ENCODE assay signal across 8 mouse cellular contexts in genomic region chr11:121109986-121110385, GRCm38 (mm10). TPM values are rescaled to one million over a fixed set of nuclear protein-coding genes. Genes with fewer than 3 reads are reported as not detected.
DNase-seq lines count a peak whose midpoint lies in the region; ATAC-seq and TF ChIP-seq lines count a peak whose summit lies in the region.

No protein-coding gene starts in this region.

- no peak overlapping the region for H3K4me2 ChIP-seq in liver, embryonic 12.5 days
- H3K4me2 ChIP-seq in forebrain, embryonic 16.5 days (ENCODE audit: low read length): no peak overlapping the region
- no peak overlapping the region for H3K4me2 ChIP-seq in kidney, postnatal 0 days (ENCODE audit: low read length)

- H3K4me3 ChIP-seq in liver, adult 2 months (ENCODE audit: insufficient read depth, low read depth, low read length): no peak overlapping the region
- no peak overlapping the region for H3K4me3 ChIP-seq in liver, embryonic 12.5 days
- no peak overlapping the region for H3K4me3 ChIP-seq in forebrain, embryonic 16.5 days (replicated peaks; ENCODE audit: low read length)
- H3K4me3 ChIP-seq in kidney, postnatal 0 days (replicated peaks; ENCODE audit: low read depth, low read length): no peak overlapping the region

- TF ChIP-seq POLR2A in liver, adult 2 months (IDR thresholded peaks at IDR 0.05; ENCODE audit: extremely low read depth, insufficient read depth, low read length): no peak

- 5% methylated on average over 2 of the region's 2 CpGs for WGBS in liver, adult 2 months
- 22% methylated on average over 2 of the region's 2 CpGs for WGBS in liver, embryonic 12.5 days (ENCODE audit: insufficient replicate concordance)
- 7% methylated on average over 2 of the region's 2 CpGs for WGBS in forebrain, embryonic 16.5 days
- WGBS in kidney, postnatal 0 days: 16% methylated on average over 2 of the region's 2 CpGs

- DNase-seq in liver, adult 2 months (ENCODE audit: extremely low read depth, low read depth, low spot score): peak; percentile 41
- DNase-seq in adrenal gland, postnatal 36 days: peak; percentile 58 to 74
- DNase-seq in kidney, postnatal 0 days (ENCODE audit: low spot score): peak; percentile 26
- DNase-seq in retina, postnatal 7 days (ENCODE audit: low read depth, low spot score): peak; percentile 3
- no peak for DNase-seq in B cell, adult 2 months
- DNase-seq in gastrocnemius, adult 18-20 months (ENCODE audit: low spot score): no peak

- no peaks in the 10 kb centered on the region for H3K36me3 ChIP-seq in liver, adult 2 months (ENCODE audit: control insufficient read depth, insufficient read depth, low read length)
- H3K36me3 ChIP-seq in liver, embryonic 12.5 days: no peaks in the 10 kb centered on the region
- no peaks in the 10 kb centered on the region for H3K36me3 ChIP-seq in forebrain, embryonic 16.5 days (ENCODE audit: control insufficient read depth, insufficient read depth)
- H3K36me3 ChIP-seq in kidney, postnatal 0 days (ENCODE audit: insufficient read depth, low read length): no peaks in the 10 kb centered on the region

- ATAC-seq in liver, embryonic 12.5 days: no peak
- peak; percentile 86 for ATAC-seq in forebrain, embryonic 16.5 days
- no peak for ATAC-seq in kidney, postnatal 0 days (replicated peaks; ENCODE audit: low FRiP score, low read depth)

- H3K4me1 ChIP-seq in liver, adult 2 months (ENCODE audit: control insufficient read depth, insufficient read depth, low read length): peaks cover 2% of the 10 kb centered on the region; the same call in 1 of the 2 replicates
- H3K4me1 ChIP-seq in liver, embryonic 12.5 days: 0 out of 2 replicates have a peak, but pooled peaks cover 3% of the 10 kb centered on the region
- peaks cover 10% of the 10 kb centered on the region for H3K4me1 ChIP-seq in forebrain, embryonic 16.5 days (replicated peaks; ENCODE audit: control insufficient read depth, insufficient read depth, low read length)
- H3K4me1 ChIP-seq in kidney, postnatal 0 days (replicated peaks; ENCODE audit: insufficient read depth, low read length): peaks cover 4% of the 10 kb centered on the region; the same call in 1 of the 2 replicates

- no peaks in the 10 kb centered on the region for H3K9me3 ChIP-seq in liver, embryonic 12.5 days (replicated peaks)
- no peaks in the 10 kb centered on the region for H3K9me3 ChIP-seq in forebrain, embryonic 16.5 days (ENCODE audit: control insufficient read depth, low read length)
- no peaks in the 10 kb centered on the region for H3K9me3 ChIP-seq in kidney, postnatal 0 days (replicated peaks; ENCODE audit: low read length)

- no peak for TF ChIP-seq CTCF in liver, adult 2 months (IDR thresholded peaks at IDR 0.05; ENCODE audit: low read depth, low read length)
- TF ChIP-seq CTCF in kidney, postnatal 0 days (IDR thresholded peaks at IDR 0.05; ENCODE audit: low read depth): no peak

- no peaks in the 10 kb centered on the region for H3K27me3 ChIP-seq in liver, adult 2 months (ENCODE audit: control insufficient read depth, insufficient read depth, low read length)
- no peaks in the 10 kb centered on the region for H3K27me3 ChIP-seq in liver, embryonic 12.5 days (replicated peaks)
- no peaks in the 10 kb centered on the region for H3K27me3 ChIP-seq in forebrain, embryonic 16.5 days (replicated peaks; ENCODE audit: control insufficient read depth, insufficient read depth, low read length)
- H3K27me3 ChIP-seq in kidney, postnatal 0 days (ENCODE audit: insufficient read depth, low read length): no peaks in the 10 kb centered on the region

- no peak overlapping the region for H3K9ac ChIP-seq in liver, adult 2 months (ENCODE audit: low read depth, low read length)
- no peak overlapping the region for H3K9ac ChIP-seq in liver, embryonic 12.5 days
- no peak overlapping the region for H3K9ac ChIP-seq in forebrain, embryonic 16.5 days (replicated peaks; ENCODE audit: low read depth, low read length)
- H3K9ac ChIP-seq in kidney, postnatal 0 days (ENCODE audit: low read depth, low read length): no peak overlapping the region

- no peak overlapping the region for H3K27ac ChIP-seq in liver, adult 2 months (replicated peaks; ENCODE audit: insufficient read depth, low read depth, low read length)
- H3K27ac ChIP-seq in liver, embryonic 12.5 days: no peak overlapping the region
- H3K27ac ChIP-seq in forebrain, embryonic 16.5 days (ENCODE audit: low read length): no peak overlapping the region
- H3K27ac ChIP-seq in kidney, postnatal 0 days: no peak overlapping the region

- H3K79me2 ChIP-seq in liver, adult 2 months (ENCODE audit: control insufficient read depth, insufficient read depth, low read length): no peaks in the 10 kb centered on the region

RNA-seq across cellular contexts. Expression of gene Tex19.2, which starts 8.5 kb away (rescaled TPM):
- total RNA-seq in liver, adult 2 months (2014; rRNA removed): not detected in 2 replicates
- polyA plus RNA-seq in liver, adult 2 months (2012; rRNA removed): not detected in 2 replicates
- polyA plus RNA-seq in liver, embryonic 12.5 days (2016; fragmentation: Nextera tagmentation; extraction: Ambion mirVana): 0.17 and 0.20 TPM in 2 replicates
- not detected for total RNA-seq in adrenal gland, postnatal 36 days (2021)
- polyA plus RNA-seq in forebrain, embryonic 16.5 days (2015; fragmentation: Nextera tagmentation; extraction: Ambion mirVana): not detected in 2 replicates
- polyA plus RNA-seq in kidney, postnatal 0 days (2015; fragmentation: Nextera tagmentation; extraction: Ambion mirVana): 0.05 TPM in 1 of 2 replicates, not detected in the other
- not detected for total RNA-seq in gastrocnemius, adult 18-20 months (2021)

RNA-seq across cellular contexts. Expression of gene Sectm1a, which starts 29.0 kb away (rescaled TPM):
- 0.55 and 0.67 TPM in 2 replicates for total RNA-seq in liver, adult 2 months (2014; rRNA removed)
- polyA plus RNA-seq in liver, adult 2 months (2012; rRNA removed): 0.76 and 0.81 TPM in 2 replicates
- 0.37 and 0.43 TPM in 2 replicates for polyA plus RNA-seq in liver, embryonic 12.5 days (2016; fragmentation: Nextera tagmentation; extraction: Ambion mirVana)
- not detected for total RNA-seq in adrenal gland, postnatal 36 days (2021)
- polyA plus RNA-seq in forebrain, embryonic 16.5 days (2015; fragmentation: Nextera tagmentation; extraction: Ambion mirVana): not detected in 2 replicates
- 0.63 and 0.73 TPM in 2 replicates for polyA plus RNA-seq in kidney, postnatal 0 days (2015; fragmentation: Nextera tagmentation; extraction: Ambion mirVana)
- under 1 TPM in 1 of 2 experiments, not detected in 1; 0.17 TPM for total RNA-seq in gastrocnemius, adult 18-20 months (2021)

RNA-seq across cellular contexts. Expression of gene Tex19.1, which starts 36.0 kb away (rescaled TPM):
- total RNA-seq in liver, adult 2 months (2014; rRNA removed): not detected in 2 replicates
- not detected in 2 replicates for polyA plus RNA-seq in liver, adult 2 months (2012; rRNA removed)
- 0.31 and 0.44 TPM in 2 replicates for polyA plus RNA-seq in liver, embryonic 12.5 days (2016; fragmentation: Nextera tagmentation; extraction: Ambion mirVana)
- total RNA-seq in adrenal gland, postnatal 36 days (2021): not detected
- polyA plus RNA-seq in forebrain, embryonic 16.5 days (2015; fragmentation: Nextera tagmentation; extraction: Ambion mirVana): not detected in 2 replicates
- 0.13 TPM in 1 of 2 replicates, not detected in the other for polyA plus RNA-seq in kidney, postnatal 0 days (2015; fragmentation: Nextera tagmentation; extraction: Ambion mirVana)
- total RNA-seq in gastrocnemius, adult 18-20 months (2021): not detected

RNA-seq across cellular contexts. Expression of gene Sectm1b, which starts 46.6 kb away (rescaled TPM):
- total RNA-seq in liver, adult 2 months (2014; rRNA removed): not detected in 2 replicates
- polyA plus RNA-seq in liver, adult 2 months (2012; rRNA removed): 0.11 and 0.18 TPM in 2 replicates
- 0.14 TPM in 1 of 2 replicates, not detected in the other for polyA plus RNA-seq in liver, embryonic 12.5 days (2016; fragmentation: Nextera tagmentation; extraction: Ambion mirVana)
- not detected for total RNA-seq in adrenal gland, postnatal 36 days (2021)
- not detected in 2 replicates for polyA plus RNA-seq in forebrain, embryonic 16.5 days (2015; fragmentation: Nextera tagmentation; extraction: Ambion mirVana)
- 2.0 and 2.4 TPM in 2 replicates for polyA plus RNA-seq in kidney, postnatal 0 days (2015; fragmentation: Nextera tagmentation; extraction: Ambion mirVana)
- total RNA-seq in gastrocnemius, adult 18-20 months (2021): not detected

RNA-seq across cellular contexts. Expression of gene Uts2r, which starts 50.1 kb away (rescaled TPM):
- total RNA-seq in liver, adult 2 months (2014; rRNA removed): not detected in 2 replicates
- polyA plus RNA-seq in liver, adult 2 months (2012; rRNA removed): not detected in 2 replicates
- not detected in 2 replicates for polyA plus RNA-seq in liver, embryonic 12.5 days (2016; fragmentation: Nextera tagmentation; extraction: Ambion mirVana)
- total RNA-seq in adrenal gland, postnatal 36 days (2021): not detected
- polyA plus RNA-seq in forebrain, embryonic 16.5 days (2015; fragmentation: Nextera tagmentation; extraction: Ambion mirVana): 0.16 and 0.19 TPM in 2 replicates
- not detected in 2 replicates for polyA plus RNA-seq in kidney, postnatal 0 days (2015; fragmentation: Nextera tagmentation; extraction: Ambion mirVana)
- total RNA-seq in gastrocnemius, adult 18-20 months (2021): 1 to 10 TPM in 1 of 2 experiments, under 1 TPM in 1; 0.62 to 1.0 TPM

Comparison
In these comparisons a context has a peak if more than half of its experiments do, and no peak if none do; other contexts are left out.
1. DNase-seq: peak in liver, adult 2 months (single experiment), adrenal gland, postnatal 36 days (2 of 2), kidney, postnatal 0 days (single experiment) and retina, postnatal 7 days (single experiment); none in B cell, adult 2 months (0 of 2) and gastrocnemius, adult 18-20 months (single experiment).